Mouse (Mus musculus): ENCODE measurements at regions not wholly inside any gene's neighbourhood (a gene's known extent, or its start where the extent isn't known, plus 50 kb on each side); places are given as distances from the start of the nearest gene placed in this dataset.
A peak's percentile ranks its signal among the peaks of the same experiment; 100 is the strongest.

DNA sequence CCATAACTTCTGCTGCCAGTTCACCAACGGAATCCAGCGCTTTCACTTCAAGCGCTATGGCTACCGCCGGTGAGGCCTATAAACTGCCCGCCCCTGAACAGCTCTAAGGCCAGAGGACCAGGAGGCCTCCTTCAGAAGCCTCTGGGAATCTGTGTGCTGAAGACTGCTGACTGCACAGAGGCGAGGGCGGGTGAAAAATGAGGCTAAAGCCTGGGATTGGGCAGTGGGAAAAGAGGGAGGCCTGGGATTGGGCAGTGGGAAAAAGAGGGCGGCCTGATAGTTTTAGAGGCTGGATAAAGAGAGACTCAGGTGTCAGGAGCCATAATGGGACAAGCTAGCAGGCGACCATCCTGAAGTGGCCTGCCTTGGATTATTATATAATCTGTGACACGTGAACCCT lies 80.8 kb downstream of the Plekhb2 start:
- ATAC-seq (ENCODE audit: insufficient number of reproducible peaks, insufficient read depth, low FRiP score, low TSS enrichment), result no peak
- Histone ChIP-seq H3K27me3 (no peaks in the 10 kb centered on the region), H3K27ac (no peak overlapping the region), H3K9me3 (peaks cover 19% of the 10 kb centered on the region; the same call in 1 of the 2 replicates), H3K4me2 (replicated peaks) (no peak overlapping the region), H3K9ac (no peak overlapping the region), H3K4me1 (no peaks in the 10 kb centered on the region), H3K4me3 (no peak overlapping the region), H3K36me3 (no peaks in the 10 kb centered on the region)
- WGBS, result 93% methylated on average over 11 of the region's 11 CpGs

DNA sequence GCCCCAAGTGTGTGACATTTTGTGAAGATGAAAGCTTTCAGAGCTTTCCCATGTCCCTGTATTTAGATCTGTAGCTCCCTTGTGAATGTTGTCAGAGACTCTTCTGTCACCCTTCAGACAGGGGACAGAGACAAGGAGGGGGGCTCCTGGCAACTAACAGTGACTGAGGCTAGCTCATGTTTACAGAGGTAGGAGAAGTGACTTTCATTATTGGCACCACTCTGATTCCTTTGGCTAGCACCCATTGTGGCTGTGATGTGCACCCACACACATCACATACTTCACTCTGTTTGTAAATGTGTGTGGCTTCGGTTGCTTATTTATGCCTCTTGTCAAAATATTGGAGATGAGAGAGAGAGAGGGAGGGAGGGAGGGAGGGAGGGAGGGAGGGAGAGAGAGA lies 93.4 kb downstream of the Plekhb2 start:
- no peaks in the 10 kb centered on the region for H3K36me3 ChIP-seq
- no peaks in the 10 kb centered on the region for H3K4me1 ChIP-seq
- H3K27me3 ChIP-seq, result no peaks in the 10 kb centered on the region
- H3K4me2 ChIP-seq (replicated peaks), result no peak overlapping the region
- WGBS, result 83% methylated on average over 1 of the region's 1 CpGs
- H3K27ac ChIP-seq, result no peak overlapping the region
- no peak overlapping the region for H3K9ac ChIP-seq
- H3K9me3 ChIP-seq, result no peaks in the 10 kb centered on the region
- no peak overlapping the region for H3K4me3 ChIP-seq
- no peak for ATAC-seq (ENCODE audit: insufficient number of reproducible peaks, insufficient read depth, low FRiP score, low TSS enrichment)

DNA sequence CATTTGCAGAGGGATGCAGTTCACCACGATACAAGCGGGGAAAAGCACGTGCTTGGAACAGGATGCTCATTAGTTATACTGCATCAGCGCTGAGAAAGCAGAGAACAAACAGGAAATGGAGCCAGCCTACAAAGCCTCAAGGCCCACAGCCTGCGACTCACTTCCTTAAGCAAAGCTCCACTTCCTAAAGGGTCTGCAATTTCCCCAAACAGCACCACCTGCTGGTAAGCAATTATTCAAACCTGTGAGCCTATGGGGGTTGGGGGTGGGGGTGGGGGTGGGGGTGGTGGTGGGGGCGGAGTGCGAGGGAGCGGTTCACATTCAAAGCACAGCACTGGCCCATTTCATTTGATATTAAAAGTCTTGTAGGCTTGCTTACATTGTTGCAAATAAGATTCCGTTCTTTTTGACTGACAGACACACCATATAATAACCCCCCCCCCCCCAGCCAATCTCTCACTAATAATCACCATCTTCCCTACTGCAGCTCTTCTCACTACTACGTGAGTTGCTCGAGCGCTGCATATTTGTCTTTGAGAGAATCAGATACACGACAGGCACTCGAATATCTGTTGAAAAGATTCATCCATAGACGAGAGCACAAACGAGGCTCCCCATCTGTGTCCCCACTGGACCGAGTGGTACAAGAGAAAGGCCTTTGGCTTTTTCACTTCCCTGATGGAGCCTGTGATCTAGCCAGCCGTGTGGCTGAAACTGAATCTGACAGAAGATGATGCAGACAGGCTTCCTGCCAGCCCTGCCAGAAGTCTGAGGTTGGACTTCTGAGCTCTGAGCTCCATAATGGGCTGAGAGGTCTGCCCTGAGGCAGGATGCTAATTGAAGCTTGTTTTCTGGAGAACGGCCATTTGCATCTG lies 112.1 kb downstream of the Plekhb2 start:
- 0 out of 2 replicates have a peak, but pooled peaks cover 5% of the 10 kb centered on the region for H3K9me3 ChIP-seq
- H3K4me2 ChIP-seq (replicated peaks), result no peak overlapping the region
- no peak for ATAC-seq (ENCODE audit: insufficient number of reproducible peaks, insufficient read depth, low FRiP score, low TSS enrichment)
- H3K4me1 ChIP-seq, result no peaks in the 10 kb centered on the region
- no peaks in the 10 kb centered on the region for H3K27me3 ChIP-seq
- H3K9ac ChIP-seq, result no peak overlapping the region
- WGBS, result 75% methylated on average over 19 of the region's 19 CpGs
- H3K4me3 ChIP-seq, result no peak overlapping the region
- no peaks in the 10 kb centered on the region for H3K36me3 ChIP-seq
- no peak overlapping the region for H3K27ac ChIP-seq

DNA sequence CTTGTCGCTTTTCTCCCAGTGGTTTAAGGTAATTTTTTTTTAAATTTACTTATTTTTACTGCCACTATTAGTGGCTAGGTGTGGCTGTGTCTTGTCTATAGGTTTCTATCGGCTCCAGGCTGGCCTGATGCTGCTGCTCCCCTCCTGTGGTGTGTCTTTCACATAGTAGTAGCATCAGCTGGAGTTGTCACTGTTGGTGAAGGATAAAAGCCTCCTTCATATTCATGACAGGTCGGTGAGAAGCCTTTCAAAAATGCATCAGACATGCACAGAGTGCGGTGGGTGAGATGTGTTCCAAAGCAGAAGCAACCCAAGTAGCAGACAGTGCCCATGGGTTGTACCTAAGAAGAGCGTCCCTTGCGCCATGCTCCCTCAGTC lies 112.7 kb downstream of the Plekhb2 start:
- no peak overlapping the region for H3K4me3 ChIP-seq
- H3K27me3 ChIP-seq, result no peaks in the 10 kb centered on the region
- 0 out of 2 replicates have a peak, but pooled peaks cover 5% of the 10 kb centered on the region for H3K9me3 ChIP-seq
- H3K4me2 ChIP-seq (replicated peaks), result no peak overlapping the region
- no peaks in the 10 kb centered on the region for H3K4me1 ChIP-seq
- H3K36me3 ChIP-seq, result no peaks in the 10 kb centered on the region
- H3K9ac ChIP-seq, result no peak overlapping the region
- 78% methylated on average over 6 of the region's 6 CpGs for WGBS
- ATAC-seq (ENCODE audit: insufficient number of reproducible peaks, insufficient read depth, low FRiP score, low TSS enrichment), result no peak
- no peak overlapping the region for H3K27ac ChIP-seq

DNA sequence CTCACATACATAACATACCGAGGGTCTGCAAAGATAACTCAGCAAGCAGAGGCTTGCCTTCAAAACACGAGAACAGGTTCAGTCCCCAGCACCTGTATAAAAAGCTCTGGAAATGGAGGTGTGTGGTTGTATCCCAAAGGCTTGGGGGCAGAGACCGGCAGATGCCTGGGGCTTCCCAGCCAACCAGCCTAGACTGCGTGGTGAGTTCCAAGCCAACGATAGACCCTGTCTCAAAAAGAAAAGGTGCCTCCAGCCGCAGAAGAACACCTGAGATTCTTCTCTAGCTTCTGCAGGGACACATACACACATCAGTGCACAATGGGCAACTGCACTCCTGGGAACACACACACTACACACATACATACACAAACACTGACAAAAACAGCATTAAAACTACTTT lies 125.0 kb downstream of the Plekhb2 start:
- Histone ChIP-seq H3K36me3 (no peaks in the 10 kb centered on the region), H3K27me3 (no peaks in the 10 kb centered on the region), H3K4me3 (no peak overlapping the region), H3K4me1 (no peaks in the 10 kb centered on the region), H3K9me3 (0 out of 2 replicates have a peak, but pooled peaks cover 7% of the 10 kb centered on the region), H3K9ac (no peak overlapping the region), H3K4me2 (replicated peaks) (no peak overlapping the region), H3K27ac (no peak overlapping the region)
- WGBS, result 82% methylated on average over 6 of the region's 6 CpGs
- ATAC-seq (ENCODE audit: insufficient number of reproducible peaks, insufficient read depth, low FRiP score, low TSS enrichment), result no peak

DNA sequence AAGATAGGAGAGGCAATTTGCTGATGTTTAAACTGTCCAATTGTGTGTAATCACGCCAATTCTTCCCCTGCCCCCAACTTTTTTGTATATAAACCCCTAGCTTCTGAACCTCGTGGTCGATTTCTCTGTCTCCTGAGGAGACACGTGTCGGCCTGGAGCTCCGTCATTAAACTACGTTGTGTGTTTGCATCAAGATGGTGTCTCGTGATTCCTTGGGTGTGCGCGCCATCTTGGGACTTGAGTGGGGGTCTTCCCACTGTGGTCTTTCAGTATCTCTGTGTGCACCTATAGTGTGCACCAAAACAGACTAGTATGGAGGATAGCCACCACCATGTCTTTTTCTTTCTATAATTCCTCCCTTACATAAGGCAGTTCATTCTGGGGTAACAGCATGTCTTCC lies 128.4 kb downstream of the Plekhb2 start:
- Histone ChIP-seq H3K36me3 (no peaks in the 10 kb centered on the region), H3K4me1 (no peaks in the 10 kb centered on the region), H3K4me2 (replicated peaks) (no peak overlapping the region), H3K9me3 (0 out of 2 replicates have a peak, but pooled peaks cover 7% of the 10 kb centered on the region), H3K9ac (no peak overlapping the region), H3K27ac (no peak overlapping the region), H3K4me3 (no peak overlapping the region), H3K27me3 (no peaks in the 10 kb centered on the region)
- 90% methylated on average over 10 of the region's 10 CpGs for WGBS
- ATAC-seq (ENCODE audit: insufficient number of reproducible peaks, insufficient read depth, low FRiP score, low TSS enrichment), result no peak

DNA sequence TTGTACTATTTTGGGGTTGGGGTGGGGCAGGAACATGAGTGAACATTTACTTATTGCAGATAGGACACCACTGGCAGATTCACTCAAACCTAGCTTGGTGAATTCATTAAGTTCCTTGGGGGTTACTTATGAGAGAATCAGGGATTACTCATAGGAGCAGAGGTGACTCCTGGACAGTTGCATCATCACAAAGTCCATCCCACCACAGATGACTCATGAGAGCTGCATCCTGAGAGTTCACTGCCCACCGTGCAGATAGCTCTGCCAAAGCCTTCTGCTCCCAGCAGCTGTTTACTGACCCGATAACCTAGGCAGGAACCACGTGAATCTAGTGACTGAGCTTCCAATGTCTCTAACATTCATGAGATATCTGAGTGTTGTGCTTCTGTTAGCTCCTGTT lies 129.6 kb downstream of the Plekhb2 start:
- no peaks in the 10 kb centered on the region for H3K27me3 ChIP-seq
- no peaks in the 10 kb centered on the region for H3K36me3 ChIP-seq
- H3K9me3 ChIP-seq, result 0 out of 2 replicates have a peak, but pooled peaks cover 7% of the 10 kb centered on the region
- H3K4me2 ChIP-seq (replicated peaks), result no peak overlapping the region
- no peak overlapping the region for H3K4me3 ChIP-seq
- no peak overlapping the region for H3K9ac ChIP-seq
- 81% methylated on average over 3 of the region's 3 CpGs for WGBS
- no peaks in the 10 kb centered on the region for H3K4me1 ChIP-seq
- H3K27ac ChIP-seq, result no peak overlapping the region
- ATAC-seq (ENCODE audit: insufficient number of reproducible peaks, insufficient read depth, low FRiP score, low TSS enrichment), result no peak

DNA sequence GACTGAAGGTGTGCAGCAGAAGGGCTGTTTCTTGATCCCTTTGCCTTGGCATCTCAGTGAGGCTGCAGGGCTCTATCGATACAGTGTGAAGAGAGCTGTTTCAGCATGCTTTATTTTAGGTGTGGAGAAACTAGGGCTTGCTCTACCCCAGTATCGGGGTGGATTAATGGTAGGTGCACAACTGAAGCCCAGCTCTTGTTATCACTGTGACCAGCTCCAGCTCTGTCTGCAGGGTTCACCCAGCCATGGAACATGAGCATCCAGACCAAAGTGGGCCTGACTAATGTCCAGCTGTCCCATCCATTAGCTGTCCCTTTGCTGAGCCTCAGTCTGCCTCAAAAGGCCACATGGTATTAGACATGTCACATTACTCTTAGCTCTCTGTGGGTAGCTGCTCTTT lies 132.2 kb downstream of the Plekhb2 start:
- no peaks in the 10 kb centered on the region for H3K4me1 ChIP-seq
- H3K27ac ChIP-seq, result no peak overlapping the region
- WGBS, result 94% methylated on average over 2 of the region's 2 CpGs
- no peaks in the 10 kb centered on the region for H3K27me3 ChIP-seq
- no peak overlapping the region for H3K4me2 ChIP-seq (replicated peaks)
- H3K4me3 ChIP-seq, result no peak overlapping the region
- H3K36me3 ChIP-seq, result no peaks in the 10 kb centered on the region
- no peak overlapping the region for H3K9ac ChIP-seq
- 0 out of 2 replicates have a peak, but pooled peaks cover 7% of the 10 kb centered on the region for H3K9me3 ChIP-seq
- ATAC-seq (ENCODE audit: insufficient number of reproducible peaks, insufficient read depth, low FRiP score, low TSS enrichment), result no peak

DNA sequence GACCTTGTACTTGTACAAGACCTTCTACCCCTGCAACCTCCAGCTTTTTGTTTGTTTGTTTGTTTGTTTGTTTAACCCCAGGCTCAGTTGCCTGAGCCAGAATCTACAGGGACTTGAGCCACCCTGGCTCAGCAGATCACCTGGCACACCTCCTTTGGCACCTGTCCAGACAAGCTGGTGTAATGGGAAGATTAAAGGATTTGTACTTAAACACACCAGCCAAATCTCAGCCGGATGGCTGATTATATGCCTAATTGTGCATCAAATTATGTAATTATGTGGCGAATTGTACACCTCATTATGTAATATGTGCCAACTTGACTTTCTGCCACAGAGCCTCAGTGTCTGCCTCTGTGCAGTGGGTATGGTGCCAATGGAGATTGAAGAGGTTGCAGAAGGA lies 133.2 kb downstream of the Plekhb2 start:
- ATAC-seq (ENCODE audit: insufficient number of reproducible peaks, insufficient read depth, low FRiP score, low TSS enrichment), result no peak
- WGBS, result 66% methylated on average over 2 of the region's 2 CpGs
- H3K27ac ChIP-seq, result no peak overlapping the region
- H3K4me3 ChIP-seq, result no peak overlapping the region
- H3K36me3 ChIP-seq, result no peaks in the 10 kb centered on the region
- H3K9me3 ChIP-seq, result 0 out of 2 replicates have a peak, but pooled peaks cover 9% of the 10 kb centered on the region
- no peaks in the 10 kb centered on the region for H3K4me1 ChIP-seq
- no peak overlapping the region for H3K4me2 ChIP-seq (replicated peaks)
- no peak overlapping the region for H3K9ac ChIP-seq
- H3K27me3 ChIP-seq, result no peaks in the 10 kb centered on the region

DNA sequence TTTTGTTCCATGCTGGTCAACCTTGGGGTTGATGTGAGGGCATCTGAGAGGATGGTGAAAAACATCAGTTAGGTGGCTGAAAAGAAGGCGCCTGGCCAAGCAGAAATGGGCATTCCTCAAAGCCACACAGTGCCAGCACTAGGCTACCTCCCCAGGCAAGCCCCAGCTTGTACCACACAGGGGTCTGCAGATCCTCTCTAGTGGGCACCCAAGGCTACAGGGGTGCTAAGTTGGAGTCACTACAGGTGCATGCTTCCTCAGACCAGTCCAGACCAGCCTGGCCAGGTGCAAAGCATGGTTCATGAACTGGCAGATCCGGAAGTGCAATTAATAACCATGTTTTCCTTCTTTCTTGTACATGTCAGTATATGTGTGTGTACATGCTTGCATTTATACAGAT lies 137.1 kb downstream of the Plekhb2 start:
- Histone ChIP-seq H3K4me2 (replicated peaks) (no peak overlapping the region), H3K27ac (no peak overlapping the region), H3K9ac (no peak overlapping the region), H3K36me3 (no peaks in the 10 kb centered on the region), H3K4me3 (no peak overlapping the region), H3K27me3 (no peaks in the 10 kb centered on the region), H3K9me3 (0 out of 2 replicates have a peak, but pooled peaks cover 2% of the 10 kb centered on the region), H3K4me1 (no peaks in the 10 kb centered on the region)
- ATAC-seq (ENCODE audit: insufficient number of reproducible peaks, insufficient read depth, low FRiP score, low TSS enrichment), result peak; percentile 41; the same call in 1 of the 2 replicates
- WGBS, result 84% methylated on average over 2 of the region's 2 CpGs

DNA sequence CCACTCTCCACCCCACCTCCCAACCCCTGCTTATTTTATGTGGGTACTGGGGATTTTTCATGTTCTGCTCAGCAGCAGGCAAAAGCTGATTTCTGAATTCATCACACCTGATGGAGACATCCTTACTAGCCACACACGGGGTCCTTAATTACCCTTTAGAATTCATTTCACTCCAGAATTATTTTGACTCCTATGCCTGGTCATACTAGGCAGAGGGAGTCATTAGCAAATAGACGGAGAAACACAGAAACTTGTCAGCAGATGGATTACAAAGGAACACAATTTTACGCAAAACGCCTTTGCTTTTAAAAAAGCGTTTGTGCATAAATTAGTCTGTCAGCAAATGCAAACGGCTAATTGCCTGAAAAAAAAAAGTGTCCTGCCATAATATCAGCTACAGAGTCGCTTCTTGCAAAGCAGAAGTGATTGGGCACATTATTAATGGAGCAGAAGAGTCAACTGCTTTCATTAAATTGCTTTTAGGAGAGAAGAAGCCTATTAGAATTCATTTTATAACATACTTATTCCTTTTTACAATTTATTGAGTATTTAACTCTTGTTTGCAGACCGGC lies 138.0 kb downstream of the Plekhb2 start:
- H3K27me3 ChIP-seq, result no peaks in the 10 kb centered on the region
- H3K36me3 ChIP-seq, result no peaks in the 10 kb centered on the region
- 0 out of 2 replicates have a peak, but pooled peaks cover 2% of the 10 kb centered on the region for H3K9me3 ChIP-seq
- no peak for ATAC-seq (ENCODE audit: insufficient number of reproducible peaks, insufficient read depth, low FRiP score, low TSS enrichment)
- no peak overlapping the region for H3K4me3 ChIP-seq
- no peak overlapping the region for H3K27ac ChIP-seq
- 76% methylated on average over 8 of the region's 8 CpGs for WGBS
- H3K4me2 ChIP-seq (replicated peaks), result no peak overlapping the region
- no peaks in the 10 kb centered on the region for H3K4me1 ChIP-seq
- no peak overlapping the region for H3K9ac ChIP-seq

DNA sequence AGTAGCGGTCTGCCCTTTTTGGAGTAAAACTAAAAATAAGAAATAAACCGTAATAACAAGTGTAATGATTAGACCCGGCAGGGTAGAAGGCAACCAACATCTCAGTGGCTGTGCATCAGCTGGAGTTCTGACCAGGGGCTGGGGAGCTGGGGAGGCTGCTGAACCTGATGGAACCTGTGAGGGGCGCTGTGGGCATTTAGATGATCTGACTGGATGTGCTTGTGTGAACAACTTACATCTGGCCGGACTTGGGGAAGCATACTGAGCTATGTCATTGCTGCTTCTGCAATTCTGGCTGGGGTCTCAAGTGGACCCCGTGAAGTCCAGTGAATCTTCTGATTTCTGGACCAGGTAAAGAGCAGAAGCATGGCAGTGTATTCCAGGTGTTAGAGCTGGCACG lies 138.4 kb downstream of the Plekhb2 start:
- WGBS, result 81% methylated on average over 7 of the region's 7 CpGs
- no peak overlapping the region for H3K9ac ChIP-seq

More for the DNA sequence above, 138.4 kb downstream of the Plekhb2 start:
- H3K4me2 ChIP-seq (replicated peaks), result no peak overlapping the region
- H3K4me3 ChIP-seq, result no peak overlapping the region
- no peaks in the 10 kb centered on the region for H3K36me3 ChIP-seq
- no peaks in the 10 kb centered on the region for H3K4me1 ChIP-seq
- H3K27me3 ChIP-seq, result no peaks in the 10 kb centered on the region
- 0 out of 2 replicates have a peak, but pooled peaks cover 2% of the 10 kb centered on the region for H3K9me3 ChIP-seq
- no peak overlapping the region for H3K27ac ChIP-seq
- no peak for ATAC-seq (ENCODE audit: insufficient number of reproducible peaks, insufficient read depth, low FRiP score, low TSS enrichment)
